Mouse (Mus musculus) heart, postnatal 10 days (tissue): ENCODE results near the gene Gm3752. TPM values are rescaled to one million over a fixed set of nuclear protein-coding genes. Genes with fewer than 3 reads are reported as not detected.
"Not testable (repeated sequence)": the region's sequence is repeated elsewhere in the genome, so short reads cannot be mapped to it uniquely, and the experiment has no call there.

Source experiments
- DNase-seq, 2 experiments: peaks; one replicate each; pipeline ENCODE4 v3.0.0; 2021
- intact Hi-C: fragments of 180-260 bp; cut with DNase I; formaldehyde crosslinking; loops from one replicate; pipeline ENCODE4 v1.15.1; 2025
- total RNA-seq, 2 experiments: library from RNA; stranded (reverse); gene quantifications; 2 replicates each; pipeline ENCODE4 v1.2.3; 2021

The Gm3752 gene
- under 1 TPM; 0.20 to 0.29 TPM for total RNA-seq

- intact Hi-C loops, DNase-seq: not testable (repeated sequence)
Measured at GRCm38 (mm10) chr14:7483662-7484061, at the start of gene Gm3752. Gene Gm3752, minus strand, starts transcription at chr14:7483762.

- intact Hi-C loops: not testable (repeated sequence)
- peak in 1 of 2 experiments; percentile 2 for DNase-seq
Measured at GRCm38 (mm10) chr14:7488731-7489130, 5.2 kb upstream of the Gm3752 start.

- intact Hi-C loops, DNase-seq: not testable (repeated sequence)
Measured at GRCm38 (mm10) chr14:7450817-7451216, 32.7 kb downstream of the Gm3752 start, which contains the start of gene Gm3755. Gene Gm3755, minus strand, starts transcription at chr14:7450917.

GRCm38 (mm10) chr14:7422496-7422895 is 61.1 kb downstream of the Gm3752 start:
- DNase-seq, intact Hi-C loops: not testable (repeated sequence)

Other genes starting within 250 kb of the Gm3752 start
- not detected for gene Gm3727, start 219.0 kb downstream of the Gm3752 start, total RNA-seq
- under 1 TPM; 0.25 to 0.43 TPM for gene Gm3739, start 168.7 kb downstream of the Gm3752 start, total RNA-seq
- gene Gm5797, start 151.4 kb downstream of the Gm3752 start, total RNA-seq: not detected
- gene Gm8374, start 118.6 kb downstream of the Gm3752 start, total RNA-seq: not detected
- gene Gm3755, start 32.8 kb downstream of the Gm3752 start, total RNA-seq: not detected
- 1 to 10 TPM; 4.0 to 5.0 TPM for gene Gm3558, start 84.8 kb upstream of the Gm3752 start, total RNA-seq
- gene Gm10338, start 111.8 kb upstream of the Gm3752 start, total RNA-seq: not detected
- not detected for gene Gm10128, start 160.2 kb upstream of the Gm3752 start, total RNA-seq